Mouse (Mus musculus) myocyte (in vitro differentiated cells): ENCODE measurements around the gene Gabbr2. TPM values are rescaled to one million over a fixed set of nuclear protein-coding genes. Genes with fewer than 3 reads are reported as not detected.

Experiments
- H3K27me3 ChIP-seq: one replicate; pipeline ENCODE4 v1.6.1; 2011; ENCODE audit not compliant: control insufficient read depth, insufficient read depth, insufficient read length
- H3K36me3 ChIP-seq: one replicate; pipeline ENCODE4 v1.6.1; 2011; ENCODE audit not compliant: control insufficient read depth, insufficient read depth
- H3K4me2 ChIP-seq: one replicate; pipeline ENCODE4 v1.6.1; 2011; ENCODE audit warnings: low read depth, control low read depth
- H3K4me3 ChIP-seq: one replicate; pipeline ENCODE4 v1.5.1; 2011; ENCODE audit warnings: mild to moderate bottlenecking, control low read depth, moderate library complexity
- H3K79me2 ChIP-seq: one replicate; pipeline ENCODE4 v1.6.1; 2011; ENCODE audit not compliant: control insufficient read depth, insufficient read depth
- H3ac ChIP-seq: one replicate; pipeline ENCODE4 v1.6.1; 2011; ENCODE audit not compliant: control insufficient read depth, insufficient read length
- CEBPB ChIP-seq: IDR thresholded peaks from 2 replicates; pipeline ENCODE4 v1.6.1; 2011; ENCODE audit warnings: mild to moderate bottlenecking, moderate library complexity; ENCODE audit not compliant: poor library complexity, insufficient read depth, severe bottlenecking
- E2F4 ChIP-seq: IDR thresholded peaks from one replicate; pipeline ENCODE4 v1.6.1; 2011; ENCODE audit warnings: mild to moderate bottlenecking, control low read depth, moderate library complexity; ENCODE audit not compliant: insufficient read depth
- MAX ChIP-seq: IDR thresholded peaks from one replicate; pipeline ENCODE4 v1.6.1; 2011; ENCODE audit warnings: low read depth, mild to moderate bottlenecking, control low read depth
- MYOD1 ChIP-seq, 3 experiments: IDR thresholded peaks; one replicate each; pipeline ENCODE4 v1.6.1; 2011; ENCODE audit warnings: control low read depth in 2 of 3, low read depth in 2 of 3, mild to moderate bottlenecking in 2 of 3, moderate library complexity in 1 of 3; ENCODE audit not compliant: insufficient read length in 2 of 3, control insufficient read depth in 1 of 3
- MYOG ChIP-seq, 3 experiments: IDR thresholded peaks; one replicate each; pipeline ENCODE4 v1.6.1; 2011; ENCODE audit warnings: control low read depth in 2 of 3, low read depth in 2 of 3, mild to moderate bottlenecking in 2 of 3; ENCODE audit not compliant: insufficient read length in 2 of 3, control insufficient read depth in 1 of 3, insufficient read depth in 1 of 3
- POLR2A ChIP-seq: IDR thresholded peaks from one replicate; pipeline ENCODE4 v1.6.1; 2011; ENCODE audit warnings: low read depth, mild to moderate bottlenecking, control low read depth, moderate library complexity; ENCODE audit not compliant: insufficient read length
- POLR2AphosphoS2 ChIP-seq: IDR thresholded peaks from one replicate; pipeline ENCODE4 v1.6.1; 2011; ENCODE audit warnings: low read depth, control low read depth; ENCODE audit not compliant: insufficient read length
- REST ChIP-seq: IDR thresholded peaks from one replicate; pipeline ENCODE4 v1.6.1; 2011; ENCODE audit warnings: mild to moderate bottlenecking, control low read depth, moderate library complexity; ENCODE audit not compliant: insufficient read depth, insufficient read length
- SRF ChIP-seq: IDR thresholded peaks from one replicate; pipeline ENCODE4 v1.6.1; 2011; ENCODE audit warnings: low read depth; ENCODE audit not compliant: control insufficient read depth, insufficient read length
- TCF12 ChIP-seq: IDR thresholded peaks from one replicate; pipeline ENCODE4 v1.6.1; 2011; ENCODE audit warnings: mild to moderate bottlenecking, control low read depth; ENCODE audit not compliant: poor library complexity, insufficient read depth, severe bottlenecking
- TCF3 ChIP-seq: IDR thresholded peaks from one replicate; pipeline ENCODE4 v1.6.1; 2011; ENCODE audit warnings: low read depth, control low read depth; ENCODE audit not compliant: insufficient read length
- USF1 ChIP-seq: IDR thresholded peaks from one replicate; pipeline ENCODE4 v1.6.1; 2011; ENCODE audit warnings: low read depth, mild to moderate bottlenecking, control low read depth, moderate library complexity
- polyA plus RNA-seq: library from polyadenylated mRNA; unstranded; fragments of >200 nt; fragmentation: generic; extraction: Trizol; gene quantifications from one replicate; pipeline ENCODE4 v1.2.1, GENCODE M21; 2012; ENCODE audit warnings: missing spikeins

Gene Gabbr2
- polyA plus RNA-seq, 1 experiment, result not detected

GRCm38 (mm10) chr4:46916786-46917185 is 74.9 kb downstream of the Gabbr2 start:
- TF ChIP-seq SRF, result no peak
- no peak for TF ChIP-seq USF1
- no peak for TF ChIP-seq E2F4
- TF ChIP-seq MYOG (IDR thresholded peaks at IDR 0.05; ENCODE audit: control insufficient read depth in 1 of 3, insufficient read depth in 1 of 3, insufficient read length in 2 of 3, low read depth in 2 of 3), result no peak
- no peak for TF ChIP-seq TCF12
- no peak for TF ChIP-seq POLR2AphosphoS2
- no peak for TF ChIP-seq MAX
- no peak for TF ChIP-seq REST
- no peak for TF ChIP-seq TCF3
- TF ChIP-seq MYOD1 (IDR thresholded peaks at IDR 0.05; ENCODE audit: control insufficient read depth in 1 of 3, insufficient read length in 2 of 3, low read depth in 2 of 3), result no peak
- TF ChIP-seq POLR2A, result no peak
- no peak for TF ChIP-seq CEBPB
- no peak overlapping the region for H3K4me2 ChIP-seq
- no peaks in the 10 kb centered on the region for H3K79me2 ChIP-seq
- H3K36me3 ChIP-seq, result no peaks in the 10 kb centered on the region
- no peaks in the 10 kb centered on the region for H3K27me3 ChIP-seq
- H3ac ChIP-seq, result no peak overlapping the region
- H3K4me3 ChIP-seq, result no peak overlapping the region

DNA sequence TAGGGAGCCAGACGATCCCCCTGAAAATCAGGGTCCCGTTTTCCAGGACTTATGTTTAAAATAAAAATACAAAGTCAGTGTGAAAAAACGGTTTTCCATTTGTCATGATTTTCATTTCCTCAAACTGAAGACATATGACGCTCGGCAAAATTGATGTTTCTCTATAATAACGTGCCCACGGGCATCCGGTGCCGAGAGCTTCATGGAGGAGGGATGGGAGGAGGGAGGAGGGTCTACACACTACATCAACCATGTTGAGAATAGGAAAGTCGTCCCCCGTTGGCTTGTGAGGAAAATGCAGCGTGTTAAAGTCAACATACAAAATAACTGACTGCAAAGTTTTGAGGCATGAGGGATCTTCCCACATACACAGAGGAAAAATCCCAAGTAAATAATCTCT is 75.7 kb downstream of the Gabbr2 start:
- Histone ChIP-seq H3K36me3 (no peaks in the 10 kb centered on the region), H3K4me2 (no peak overlapping the region), H3K4me3 (no peak overlapping the region), H3K79me2 (no peaks in the 10 kb centered on the region), H3ac (no peak overlapping the region), H3K27me3 (no peaks in the 10 kb centered on the region)
- TF ChIP-seq CEBPB (no peak), POLR2AphosphoS2 (no peak), MYOG (IDR thresholded peaks at IDR 0.05; ENCODE audit: control insufficient read depth in 1 of 3, insufficient read depth in 1 of 3, insufficient read length in 2 of 3, low read depth in 2 of 3) (no peak)

DNA sequence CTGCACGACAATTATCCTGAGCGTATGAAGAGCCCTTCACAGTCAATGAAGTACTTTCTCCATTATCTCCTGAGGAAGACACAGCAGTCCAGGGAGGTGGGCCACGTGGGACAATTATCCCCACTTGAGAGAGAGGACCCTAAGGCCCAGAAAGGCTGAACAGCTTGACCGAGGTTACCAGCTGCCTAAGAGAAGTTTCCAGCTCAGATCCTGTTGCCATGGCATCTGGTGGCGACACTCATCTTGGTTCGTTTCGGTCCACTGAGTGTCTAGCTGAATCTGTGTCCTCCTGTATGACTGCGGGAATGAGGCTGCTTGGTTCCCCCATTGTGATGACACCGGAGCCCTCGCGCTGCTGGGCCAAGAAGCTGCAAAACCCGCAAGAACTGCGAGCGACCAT is 76.2 kb downstream of the Gabbr2 start:
- no peak overlapping the region for H3ac ChIP-seq
- TF ChIP-seq TCF3 (no peak), POLR2A (no peak), POLR2AphosphoS2 (no peak), E2F4 (no peak)
- H3K79me2 ChIP-seq, result no peaks in the 10 kb centered on the region
- no peak overlapping the region for H3K4me3 ChIP-seq
- H3K27me3 ChIP-seq, result no peaks in the 10 kb centered on the region
- H3K36me3 ChIP-seq, result no peaks in the 10 kb centered on the region
- H3K4me2 ChIP-seq, result no peak overlapping the region

- Histone ChIP-seq H3K27me3 (no peaks in the 10 kb centered on the region), H3ac (no peak overlapping the region), H3K4me2 (no peak overlapping the region), H3K36me3 (no peaks in the 10 kb centered on the region), H3K4me3 (no peak overlapping the region), H3K79me2 (no peaks in the 10 kb centered on the region)
- TF ChIP-seq SRF (no peak), POLR2A (no peak), USF1 (no peak), POLR2AphosphoS2 (no peak), MYOD1 (IDR thresholded peaks at IDR 0.05; ENCODE audit: control insufficient read depth in 1 of 3, insufficient read length in 2 of 3, low read depth in 2 of 3) (no peak), REST (no peak), CEBPB (no peak), TCF3 (no peak), E2F4 (no peak), MAX (no peak), TCF12 (no peak), MYOG (IDR thresholded peaks at IDR 0.05; ENCODE audit: control insufficient read depth in 1 of 3, insufficient read depth in 1 of 3, insufficient read length in 2 of 3, low read depth in 2 of 3) (no peak)
Observed at GRCm38 (mm10) chr4:46914606-46915005, 77.1 kb downstream of the Gabbr2 start.

DNA sequence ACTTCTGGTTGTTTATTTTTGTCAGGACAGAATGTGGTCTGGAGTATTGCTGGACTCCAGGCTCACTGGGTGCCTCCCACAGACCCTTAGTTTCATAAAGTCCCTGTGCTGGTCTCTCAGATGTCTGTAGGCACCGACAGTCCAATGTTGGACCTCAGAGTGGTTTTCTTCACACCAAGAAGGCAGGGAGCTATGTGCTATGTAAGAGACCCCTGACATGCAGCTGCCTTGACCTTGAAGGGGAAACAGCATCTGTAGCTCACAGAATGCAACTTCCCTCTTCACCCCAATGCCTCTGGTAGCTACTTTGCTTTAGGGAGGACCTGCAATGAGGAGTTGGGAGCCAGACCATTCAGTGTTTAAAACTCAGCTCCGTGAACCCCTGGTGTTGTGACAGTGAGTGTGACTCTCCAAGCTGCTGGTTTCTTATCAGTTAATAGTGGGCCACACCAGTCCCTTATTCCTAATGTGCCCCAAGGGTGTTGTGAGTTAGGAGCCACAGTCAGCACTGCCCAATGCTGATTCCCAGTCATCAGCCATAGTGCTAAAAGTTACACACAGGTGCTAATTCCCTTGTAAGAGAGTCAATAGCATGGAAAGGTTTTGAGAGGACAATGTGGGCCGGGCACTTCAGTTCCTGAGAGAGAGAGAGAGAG is 85.5 kb downstream of the Gabbr2 start:
- no peaks in the 10 kb centered on the region for H3K79me2 ChIP-seq
- no peak overlapping the region for H3ac ChIP-seq
- H3K27me3 ChIP-seq, result no peaks in the 10 kb centered on the region
- no peak overlapping the region for H3K4me2 ChIP-seq
- no peaks in the 10 kb centered on the region for H3K36me3 ChIP-seq
- H3K4me3 ChIP-seq, result no peak overlapping the region
- TF ChIP-seq CEBPB, result no peak
- no peak for TF ChIP-seq TCF12
- TF ChIP-seq REST, result no peak
- TF ChIP-seq USF1, result no peak
- TF ChIP-seq POLR2A, result no peak
- no peak for TF ChIP-seq MAX
- no peak for TF ChIP-seq TCF3
- TF ChIP-seq MYOD1 (IDR thresholded peaks at IDR 0.05; ENCODE audit: control insufficient read depth in 1 of 3, insufficient read length in 2 of 3, low read depth in 2 of 3), result no peak
- no peak for TF ChIP-seq POLR2AphosphoS2
- no peak for TF ChIP-seq SRF
- TF ChIP-seq E2F4, result no peak
- no peak for TF ChIP-seq MYOG (IDR thresholded peaks at IDR 0.05; ENCODE audit: control insufficient read depth in 1 of 3, insufficient read depth in 1 of 3, insufficient read length in 2 of 3, low read depth in 2 of 3)
